Mouse (Mus musculus) forebrain, embryonic 13.5 days (tissue): Measurements from ENCODE around the gene Olfr920. TPM values are rescaled to one million over a fixed set of nuclear protein-coding genes. Genes with fewer than 3 reads are reported as not detected.

ENCODE experiments used
- polyA plus RNA-seq: library from polyadenylated mRNA; unstranded; fragments of >200 nt; fragmentation: Nextera tagmentation; extraction: Ambion mirVana; gene quantifications from 2 replicates; pipeline ENCODE4 v1.2.1, GENCODE M21; 2015

Olfr920 gene
- polyA plus RNA-seq, 1 experiment from 2014 or later = not detected

Other genes with a start within 250 kb of the Olfr920 start
- not detected in 2 replicates for gene Olfr911-ps1, start 230.7 kb upstream of the Olfr920 start, polyA plus RNA-seq
- gene Olfr910, start 214.4 kb upstream of the Olfr920 start, polyA plus RNA-seq = not detected in 2 replicates
- gene Olfr912, start 172.1 kb upstream of the Olfr920 start, polyA plus RNA-seq = not detected in 2 replicates
- gene Olfr913, start 159.5 kb upstream of the Olfr920 start, polyA plus RNA-seq = not detected in 2 replicates
- not detected in 2 replicates for gene Olfr914, start 147.2 kb upstream of the Olfr920 start, polyA plus RNA-seq
- gene Olfr916, start 92.4 kb upstream of the Olfr920 start, polyA plus RNA-seq = not detected in 2 replicates
- not detected in 2 replicates for gene Olfr917, start 86.5 kb upstream of the Olfr920 start, polyA plus RNA-seq
- gene Olfr918, start 77.7 kb upstream of the Olfr920 start, polyA plus RNA-seq = not detected in 2 replicates
- not detected in 2 replicates for gene Olfr919, start 48.6 kb upstream of the Olfr920 start, polyA plus RNA-seq
- 4.5 and 6.2 TPM in 2 replicates for gene Vwa5a, start 34.0 kb upstream of the Olfr920 start, polyA plus RNA-seq
- not detected in 2 replicates for gene Olfr921, start 20.8 kb downstream of the Olfr920 start, polyA plus RNA-seq
- not detected in 2 replicates for gene Olfr922, start 62.3 kb downstream of the Olfr920 start, polyA plus RNA-seq
- not detected in 2 replicates for gene Olfr923, start 74.2 kb downstream of the Olfr920 start, polyA plus RNA-seq
- gene Olfr924, start 92.2 kb downstream of the Olfr920 start, polyA plus RNA-seq = not detected in 2 replicates
- gene Olfr26, start 102.8 kb downstream of the Olfr920 start, polyA plus RNA-seq = not detected in 2 replicates
- gene Olfr926, start 124.8 kb downstream of the Olfr920 start, polyA plus RNA-seq = not detected in 2 replicates
- gene Olfr930, start 177.5 kb downstream of the Olfr920 start, polyA plus RNA-seq = not detected in 2 replicates
- gene Olfr933, start 220.0 kb downstream of the Olfr920 start, polyA plus RNA-seq = not detected in 2 replicates
- gene Olfr934, start 236.0 kb downstream of the Olfr920 start, polyA plus RNA-seq = not detected in 2 replicates
- not detected in 2 replicates for gene Olfr935, start 247.4 kb downstream of the Olfr920 start, polyA plus RNA-seq